Mouse (Mus musculus): ENCODE data around the gene Cbwd1. TPM values are rescaled to one million over a fixed set of nuclear protein-coding genes. Genes with fewer than 3 reads are reported as not detected.

Cbwd1 gene
- 18.5 and 22.3 TPM in 2 replicates for polyA plus RNA-seq (2016; fragmentation: Nextera tagmentation; extraction: Ambion mirVana)

- no peaks in the 10 kb centered on the region for H3K9me3 ChIP-seq
- peak; percentile 99 for DNase-seq (ENCODE audit: low spot score)
- peaks cover 13% of the 10 kb centered on the region for H3K4me1 ChIP-seq (replicated peaks)
- under 1% methylated on average over 36 of the region's 36 CpGs for WGBS
- H3K27me3 ChIP-seq (ENCODE audit: insufficient read depth, poor library complexity, severe bottlenecking): no peaks in the 10 kb centered on the region
- H3K36me3 ChIP-seq: peaks cover 13% of the 10 kb centered on the region
- peak within 1 kb of the TSS; percentile 69 for H3K4me3 ChIP-seq
- peak within 1 kb of the TSS; percentile 82 for H3K27ac ChIP-seq
Measured at GRCm38 (mm10) chr19:24961172-24961962, at the start of gene Cbwd1. TSS of gene Cbwd1 (minus strand) at chr19:24961610.

GRCm38 (mm10) chr19:25008509-25008908, 47.1 kb upstream of the Cbwd1 start:
- DNase-seq (ENCODE audit: low spot score): no peak

GRCm38 (mm10) chr19:25006686-25007085, 45.3 kb upstream of the Cbwd1 start:
- 67% methylated on average over 1 of the region's 1 CpGs for WGBS
- Histone ChIP-seq H3K27me3 (ENCODE audit: insufficient read depth, poor library complexity, severe bottlenecking) (peaks cover 15% of the 10 kb centered on the region), H3K36me3 (no peaks in the 10 kb centered on the region), H3K4me1 (replicated peaks) (no peaks in the 10 kb centered on the region), H3K9me3 (no peaks in the 10 kb centered on the region), H3K27ac (no peak overlapping the region), H3K4me3 (no peak overlapping the region)
- no peak for DNase-seq (ENCODE audit: low spot score)

More at GRCm38 (mm10) chr19:25008509-25008908, 47.1 kb upstream of the Cbwd1 start:
- H3K4me3 ChIP-seq: no peak overlapping the region
- H3K27ac ChIP-seq: no peak overlapping the region
- no peaks in the 10 kb centered on the region for H3K36me3 ChIP-seq
- H3K9me3 ChIP-seq: no peaks in the 10 kb centered on the region
- H3K4me1 ChIP-seq (replicated peaks): no peaks in the 10 kb centered on the region
- H3K27me3 ChIP-seq (ENCODE audit: insufficient read depth, poor library complexity, severe bottlenecking): no peaks in the 10 kb centered on the region
- 90% methylated on average over 2 of the region's 2 CpGs for WGBS

- H3K36me3 ChIP-seq: no peaks in the 10 kb centered on the region
- 76% methylated on average over 4 of the region's 4 CpGs for WGBS
- H3K4me1 ChIP-seq (replicated peaks): peaks cover 9% of the 10 kb centered on the region; the same call in 1 of the 2 replicates
- peaks cover 43% of the 10 kb centered on the region for H3K27me3 ChIP-seq (ENCODE audit: insufficient read depth, poor library complexity, severe bottlenecking)
- no peak overlapping the region for H3K27ac ChIP-seq
- H3K9me3 ChIP-seq: no peaks in the 10 kb centered on the region
- no peak overlapping the region for H3K4me3 ChIP-seq
- no peak for DNase-seq (ENCODE audit: low spot score)
Measured at GRCm38 (mm10) chr19:25003810-25004209, 42.4 kb upstream of the Cbwd1 start.

- H3K4me1 ChIP-seq (replicated peaks): peaks cover 9% of the 10 kb centered on the region; the same call in 1 of the 2 replicates
- peaks cover 53% of the 10 kb centered on the region for H3K27me3 ChIP-seq (ENCODE audit: insufficient read depth, poor library complexity, severe bottlenecking)
- WGBS: 79% methylated on average over 3 of the region's 3 CpGs
- H3K9me3 ChIP-seq: no peaks in the 10 kb centered on the region
- no peak for DNase-seq (ENCODE audit: low spot score)
- H3K4me3 ChIP-seq: no peak overlapping the region
- H3K27ac ChIP-seq: no peak overlapping the region
- no peaks in the 10 kb centered on the region for H3K36me3 ChIP-seq
Measured at GRCm38 (mm10) chr19:25002828-25003227, 41.4 kb upstream of the Cbwd1 start.

- H3K27me3 ChIP-seq (ENCODE audit: insufficient read depth, poor library complexity, severe bottlenecking): peaks cover 61% of the 10 kb centered on the region
- WGBS: 87% methylated on average over 6 of the region's 6 CpGs
Measured at GRCm38 (mm10) chr19:25002032-25002431, 40.6 kb upstream of the Cbwd1 start.

GRCm38 (mm10) chr19:25000153-25000552, 38.7 kb upstream of the Cbwd1 start:
- 37% methylated on average over 9 of the region's 9 CpGs for WGBS
- H3K4me1 ChIP-seq (replicated peaks): peaks cover 9% of the 10 kb centered on the region; the same call in 1 of the 2 replicates
- no peak for DNase-seq (ENCODE audit: low spot score)
- no peak overlapping the region for H3K27ac ChIP-seq
- no peaks in the 10 kb centered on the region for H3K9me3 ChIP-seq
- peaks cover 73% of the 10 kb centered on the region for H3K27me3 ChIP-seq (ENCODE audit: insufficient read depth, poor library complexity, severe bottlenecking)
- H3K4me3 ChIP-seq: peak overlapping the region; percentile 75
- H3K36me3 ChIP-seq: no peaks in the 10 kb centered on the region

More at GRCm38 (mm10) chr19:25002032-25002431, 40.6 kb upstream of the Cbwd1 start:
- no peak overlapping the region for H3K4me3 ChIP-seq
- H3K27ac ChIP-seq: no peak overlapping the region
- H3K4me1 ChIP-seq (replicated peaks): peaks cover 9% of the 10 kb centered on the region; the same call in 1 of the 2 replicates
- no peaks in the 10 kb centered on the region for H3K36me3 ChIP-seq
- H3K9me3 ChIP-seq: no peaks in the 10 kb centered on the region
- no peak for DNase-seq (ENCODE audit: low spot score)

- peaks cover 12% of the 10 kb centered on the region; the same call in 1 of the 2 replicates for H3K4me1 ChIP-seq (replicated peaks)
- WGBS: under 1% methylated on average over 109 of the region's 109 CpGs
Measured at GRCm38 (mm10) chr19:24999201-24999886, 37.9 kb upstream of the Cbwd1 start, which contains the start of gene Dock8. TSS of gene Dock8 (plus strand) at chr19:24999534.

GRCm38 (mm10) chr19:24998561-24998960, 37.2 kb upstream of the Cbwd1 start:
- WGBS: 74% methylated on average over 5 of the region's 5 CpGs
- peak overlapping the region; percentile 75 for H3K4me3 ChIP-seq
- DNase-seq (ENCODE audit: low spot score): no peak

More at GRCm38 (mm10) chr19:24999201-24999886, 37.9 kb upstream of the Cbwd1 start, which contains the start of gene Dock8:
- DNase-seq (ENCODE audit: low spot score): peak; percentile 61
- Histone ChIP-seq H3K27me3 (ENCODE audit: insufficient read depth, poor library complexity, severe bottlenecking) (peaks cover 73% of the 10 kb centered on the region), H3K4me3 (peak within 1 kb of the TSS; percentile 75), H3K27ac (peak within 1 kb of the TSS; percentile 78), H3K9me3 (no peaks in the 10 kb centered on the region), H3K36me3 (no peaks in the 10 kb centered on the region)

GRCm38 (mm10) chr19:24996815-24997704, 35.6 kb upstream of the Cbwd1 start:
- no peak overlapping the region for H3K27ac ChIP-seq
- no peaks in the 10 kb centered on the region for H3K36me3 ChIP-seq
- WGBS: 75% methylated on average over 12 of the region's 12 CpGs
- no peak overlapping the region for H3K4me3 ChIP-seq
- H3K4me1 ChIP-seq (replicated peaks): peaks cover 15% of the 10 kb centered on the region; the same call in 1 of the 2 replicates
- no peaks in the 10 kb centered on the region for H3K9me3 ChIP-seq
- peaks cover 63% of the 10 kb centered on the region for H3K27me3 ChIP-seq (ENCODE audit: insufficient read depth, poor library complexity, severe bottlenecking)
- DNase-seq (ENCODE audit: low spot score): no peak

More at GRCm38 (mm10) chr19:24998561-24998960, 37.2 kb upstream of the Cbwd1 start:
- H3K9me3 ChIP-seq: no peaks in the 10 kb centered on the region
- H3K36me3 ChIP-seq: no peaks in the 10 kb centered on the region
- H3K4me1 ChIP-seq (replicated peaks): peaks cover 14% of the 10 kb centered on the region; the same call in 1 of the 2 replicates
- peaks cover 73% of the 10 kb centered on the region for H3K27me3 ChIP-seq (ENCODE audit: insufficient read depth, poor library complexity, severe bottlenecking)
- H3K27ac ChIP-seq: no peak overlapping the region

GRCm38 (mm10) chr19:24994900-24995299, 33.5 kb upstream of the Cbwd1 start:
- DNase-seq (ENCODE audit: low spot score): no peak
- Histone ChIP-seq H3K36me3 (no peaks in the 10 kb centered on the region), H3K4me1 (replicated peaks) (peaks cover 15% of the 10 kb centered on the region; the same call in 1 of the 2 replicates), H3K27me3 (ENCODE audit: insufficient read depth, poor library complexity, severe bottlenecking) (peaks cover 41% of the 10 kb centered on the region), H3K27ac (no peak overlapping the region), H3K4me3 (no peak overlapping the region), H3K9me3 (no peaks in the 10 kb centered on the region)
- WGBS: 58% methylated on average over 8 of the region's 8 CpGs

GRCm38 (mm10) chr19:24993526-24993925, 32.1 kb upstream of the Cbwd1 start:
- H3K27ac ChIP-seq: no peak overlapping the region
- no peak for DNase-seq (ENCODE audit: low spot score)
- H3K27me3 ChIP-seq (ENCODE audit: insufficient read depth, poor library complexity, severe bottlenecking): peaks cover 27% of the 10 kb centered on the region
- peaks cover 6% of the 10 kb centered on the region; the same call in 1 of the 2 replicates for H3K4me1 ChIP-seq (replicated peaks)
- H3K9me3 ChIP-seq: no peaks in the 10 kb centered on the region
- H3K36me3 ChIP-seq: no peaks in the 10 kb centered on the region
- H3K4me3 ChIP-seq: no peak overlapping the region
- WGBS: 65% methylated on average over 6 of the region's 6 CpGs
